Mouse (Mus musculus): Measurements from ENCODE around the gene Spire2. TPM values are rescaled to one million over a fixed set of nuclear protein-coding genes. Genes with fewer than 3 reads are reported as not detected.

Gene Spire2
- total and polyA plus RNA-seq, 2 experiments from 2014 or later: 25.4 to 34.0 TPM

DNA sequence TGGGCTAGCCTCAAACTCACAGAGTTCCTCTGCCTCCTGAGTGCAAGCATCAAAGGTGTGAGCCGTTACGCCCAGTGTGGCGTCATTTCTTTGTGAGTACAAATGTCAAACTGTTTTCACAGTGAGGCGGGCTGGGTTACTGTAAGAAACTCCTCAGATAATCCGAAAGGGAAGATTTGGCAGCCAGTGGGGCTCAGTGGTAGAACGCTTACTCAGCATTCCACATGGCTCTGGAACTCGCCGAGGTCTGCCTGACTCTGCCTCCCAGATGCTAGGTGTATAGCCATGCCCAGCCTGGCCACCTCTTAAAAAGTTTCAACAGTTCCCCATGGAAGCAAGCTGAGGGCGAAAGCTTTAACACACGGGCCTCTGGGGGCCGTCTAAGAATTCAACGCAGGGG lies 19.6 kb downstream of the Spire2 start:
- H3K27me3 ChIP-seq (ENCODE audit: insufficient read depth, low read length): no peaks in the 10 kb centered on the region
- H3K27ac ChIP-seq: no peak overlapping the region
- no peaks in the 10 kb centered on the region for H3K9me3 ChIP-seq (ENCODE audit: low read length)
- H3K4me1 ChIP-seq (ENCODE audit: insufficient read depth, low read length): no peaks in the 10 kb centered on the region
- TF ChIP-seq CTCF (IDR thresholded peaks at IDR 0.05; ENCODE audit: low read depth): no peak
- peaks cover 5% of the 10 kb centered on the region; the same call in 1 of the 2 replicates for H3K36me3 ChIP-seq (ENCODE audit: insufficient read depth, low read length)
- ATAC-seq: no peak
- no peak overlapping the region for H3K9ac ChIP-seq (replicated peaks; ENCODE audit: low read length)
- no peak for DNase-seq (ENCODE audit: low spot score)
- no peak overlapping the region for H3K4me2 ChIP-seq (ENCODE audit: low read depth, low read length)
- 80% methylated on average over 12 of the region's 12 CpGs for WGBS
- H3K4me3 ChIP-seq (ENCODE audit: low read length): no peak overlapping the region

DNA sequence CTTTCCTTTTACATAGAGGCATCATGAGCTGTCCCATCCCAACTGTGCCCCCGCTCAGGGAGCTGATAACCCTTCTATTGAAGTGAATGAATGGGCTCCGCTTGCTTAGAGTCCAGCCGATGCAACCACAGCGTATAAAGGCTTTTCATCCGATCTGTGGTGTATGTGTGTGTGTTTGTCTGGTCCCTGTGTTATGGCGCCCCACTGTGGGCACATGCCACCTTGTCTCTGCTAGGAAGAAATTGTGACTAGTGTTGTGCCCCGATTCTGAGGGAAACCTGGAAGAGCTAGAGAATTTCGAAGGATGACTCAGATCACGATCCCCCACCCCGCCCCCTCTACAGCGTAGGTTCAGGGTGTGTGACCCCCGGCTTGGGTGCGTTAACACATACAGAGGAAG lies 20.3 kb downstream of the Spire2 start:
- no peak overlapping the region for H3K9ac ChIP-seq (replicated peaks; ENCODE audit: low read length)
- H3K36me3 ChIP-seq (ENCODE audit: insufficient read depth, low read length): peaks cover 3% of the 10 kb centered on the region; the same call in 1 of the 2 replicates
- peak; percentile 75 for DNase-seq (ENCODE audit: low spot score)
- TF ChIP-seq CTCF (IDR thresholded peaks at IDR 0.05; ENCODE audit: low read depth): peak; percentile 75
- no peaks in the 10 kb centered on the region for H3K27me3 ChIP-seq (ENCODE audit: insufficient read depth, low read length)
- ATAC-seq: peak; percentile 64
- no peaks in the 10 kb centered on the region for H3K9me3 ChIP-seq (ENCODE audit: low read length)
- 52% methylated on average over 13 of the region's 13 CpGs for WGBS
- H3K4me1 ChIP-seq (ENCODE audit: insufficient read depth, low read length): no peaks in the 10 kb centered on the region
- H3K4me3 ChIP-seq (ENCODE audit: low read length): no peak overlapping the region
- no peak overlapping the region for H3K27ac ChIP-seq
- H3K4me2 ChIP-seq (ENCODE audit: low read depth, low read length): no peak overlapping the region

DNA sequence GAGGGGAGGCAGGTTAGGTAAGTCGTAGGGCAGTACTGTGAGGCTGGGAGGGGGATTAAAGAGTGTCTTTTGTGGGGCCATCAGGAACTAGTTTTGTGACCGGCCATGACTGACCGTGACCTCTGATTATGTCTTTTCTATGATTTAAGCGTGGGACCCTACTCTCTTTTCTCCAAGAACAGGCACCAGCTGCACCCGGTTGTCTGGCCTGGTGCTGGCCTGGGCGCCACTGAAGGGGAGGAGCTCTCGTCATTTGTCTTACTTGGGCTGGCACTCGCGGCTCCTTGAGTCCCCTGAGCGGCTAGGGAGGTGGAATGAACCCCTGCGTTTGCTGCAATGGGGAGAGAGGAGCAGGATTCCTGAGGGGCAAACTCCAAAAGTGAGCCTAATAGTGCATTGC lies 20.7 kb downstream of the Spire2 start:
- WGBS: 39% methylated on average over 11 of the region's 11 CpGs
- ATAC-seq (no peak), DNase-seq (ENCODE audit: low spot score) (no peak)
- H3K9me3 ChIP-seq (ENCODE audit: low read length): no peaks in the 10 kb centered on the region
- H3K9ac ChIP-seq (replicated peaks; ENCODE audit: low read length): no peak overlapping the region
- no peaks in the 10 kb centered on the region for H3K4me1 ChIP-seq (ENCODE audit: insufficient read depth, low read length)
- H3K36me3 ChIP-seq (ENCODE audit: insufficient read depth, low read length): no peaks in the 10 kb centered on the region
- no peak overlapping the region for H3K4me2 ChIP-seq (ENCODE audit: low read depth, low read length)
- no peak overlapping the region for H3K27ac ChIP-seq
- H3K4me3 ChIP-seq (ENCODE audit: low read length): no peak overlapping the region
- TF ChIP-seq CTCF (IDR thresholded peaks at IDR 0.05; ENCODE audit: low read depth): no peak
- no peaks in the 10 kb centered on the region for H3K27me3 ChIP-seq (ENCODE audit: insufficient read depth, low read length)

DNA sequence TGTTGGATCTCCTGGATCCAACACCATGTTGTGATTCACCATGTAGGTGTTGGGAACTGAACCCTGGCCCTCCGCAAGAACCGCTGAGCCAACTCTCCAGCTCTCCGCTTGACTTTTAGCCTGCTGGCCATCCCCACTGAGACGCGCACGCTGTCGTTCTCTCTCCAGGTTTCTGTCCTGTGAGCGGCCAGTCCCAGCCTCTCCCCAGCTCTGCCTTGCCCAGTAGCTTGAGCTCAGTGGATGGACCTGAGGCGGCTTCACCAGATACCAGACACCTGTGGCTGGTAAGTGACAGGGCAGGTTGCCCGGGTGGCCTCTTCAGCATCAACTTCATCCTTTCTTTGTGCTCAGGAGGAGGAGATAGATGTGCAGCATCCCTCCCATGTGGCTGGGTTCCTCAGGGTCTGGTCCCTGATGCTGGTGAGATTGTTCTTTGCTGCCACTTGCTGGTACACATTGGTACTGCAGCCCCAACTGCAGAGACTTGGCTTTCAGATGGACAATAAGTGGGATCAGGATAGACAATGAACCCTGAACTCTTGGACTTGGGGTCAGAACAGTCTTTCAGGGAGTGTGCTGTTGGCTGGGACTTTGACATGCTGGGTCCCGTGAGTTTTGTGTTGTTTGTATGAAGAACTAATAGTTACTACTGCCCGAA lies 28.7 kb downstream of the Spire2 start:
- H3K9me3 ChIP-seq (ENCODE audit: low read length): no peaks in the 10 kb centered on the region
- peaks cover 9% of the 10 kb centered on the region; the same call in 1 of the 2 replicates for H3K36me3 ChIP-seq (ENCODE audit: insufficient read depth, low read length)
- no peaks in the 10 kb centered on the region for H3K4me1 ChIP-seq (ENCODE audit: insufficient read depth, low read length)
- H3K27ac ChIP-seq: peak overlapping the region; percentile 48; the same call in 1 of the 2 replicates
- H3K27me3 ChIP-seq (ENCODE audit: insufficient read depth, low read length): no peaks in the 10 kb centered on the region
- H3K4me3 ChIP-seq (ENCODE audit: low read length): no peak overlapping the region
- TF ChIP-seq CTCF (IDR thresholded peaks at IDR 0.05; ENCODE audit: low read depth): peak; percentile 96
- DNase-seq (ENCODE audit: low spot score): peak; percentile 86
- no peak overlapping the region for H3K4me2 ChIP-seq (ENCODE audit: low read depth, low read length)
- 33% methylated on average over 12 of the region's 12 CpGs for WGBS
- H3K9ac ChIP-seq (replicated peaks; ENCODE audit: low read length): no peak overlapping the region
- ATAC-seq: peak; percentile 75

DNA sequence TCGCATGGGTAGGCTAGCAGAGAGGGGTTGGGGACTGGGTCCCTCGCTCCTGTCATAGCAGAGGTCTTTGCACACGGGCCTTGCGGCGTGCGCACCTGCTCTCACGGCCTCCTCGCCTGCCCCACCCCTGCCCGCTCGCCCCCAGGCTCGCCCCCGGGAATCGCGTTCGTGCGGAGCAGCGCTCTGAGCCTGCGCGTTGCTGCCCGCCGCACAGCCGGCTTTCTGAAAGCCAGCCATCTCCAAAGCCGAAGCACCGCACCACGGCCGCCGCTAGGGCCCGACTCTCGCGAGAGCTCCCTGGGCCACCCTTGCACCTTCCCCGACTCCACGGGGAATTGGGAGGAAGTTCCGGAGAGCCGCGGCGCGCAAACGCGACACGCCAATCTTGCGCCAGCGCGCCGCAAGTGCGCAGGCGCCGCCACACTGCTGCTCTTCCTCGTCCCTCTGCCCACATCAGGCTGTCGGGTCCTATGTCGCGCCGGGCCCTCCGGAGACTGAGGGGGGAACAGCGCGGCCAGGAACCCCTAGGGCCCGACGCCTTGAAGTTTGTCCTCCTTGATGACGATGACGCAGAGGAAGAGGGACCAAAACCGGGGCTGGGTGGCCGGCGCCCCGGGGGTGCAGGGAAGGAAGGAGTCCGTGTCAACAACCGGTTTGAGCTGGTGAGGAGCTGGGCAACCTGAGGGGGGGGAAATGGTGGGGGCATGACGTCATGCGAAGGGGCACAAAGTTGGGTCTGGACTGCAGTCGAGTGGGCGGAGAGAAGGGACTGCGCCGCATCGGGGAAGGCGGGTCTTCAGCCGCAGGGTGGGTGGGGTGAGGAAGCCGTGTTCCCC lies 41.1 kb downstream of the Spire2 start, which contains the start of gene Tcf25:
Gene Tcf25 (plus strand): TSS at position 351 of the 836 bp plus-strand sequence.
- peaks cover 21% of the 10 kb centered on the region for H3K4me1 ChIP-seq (ENCODE audit: insufficient read depth, low read length)
- H3K4me2 ChIP-seq (ENCODE audit: low read depth, low read length): peak within 1 kb of the TSS; percentile 74
- H3K36me3 ChIP-seq (ENCODE audit: insufficient read depth, low read length): peaks cover 7% of the 10 kb centered on the region
- peak within 1 kb of the TSS; percentile 98 for H3K27ac ChIP-seq
- H3K9ac ChIP-seq (replicated peaks; ENCODE audit: low read length): peak within 1 kb of the TSS; percentile 86
- peak; percentile 77 for TF ChIP-seq CTCF (IDR thresholded peaks at IDR 0.05; ENCODE audit: low read depth)
- DNase-seq (ENCODE audit: low spot score) (peak; percentile 100), ATAC-seq (peak; percentile 95)
- no peaks in the 10 kb centered on the region for H3K9me3 ChIP-seq (ENCODE audit: low read length)
- H3K27me3 ChIP-seq (ENCODE audit: insufficient read depth, low read length): no peaks in the 10 kb centered on the region
- WGBS: 1% methylated on average over 75 of the region's 75 CpGs
- H3K4me3 ChIP-seq (ENCODE audit: low read length): peak within 1 kb of the TSS; percentile 78

DNA sequence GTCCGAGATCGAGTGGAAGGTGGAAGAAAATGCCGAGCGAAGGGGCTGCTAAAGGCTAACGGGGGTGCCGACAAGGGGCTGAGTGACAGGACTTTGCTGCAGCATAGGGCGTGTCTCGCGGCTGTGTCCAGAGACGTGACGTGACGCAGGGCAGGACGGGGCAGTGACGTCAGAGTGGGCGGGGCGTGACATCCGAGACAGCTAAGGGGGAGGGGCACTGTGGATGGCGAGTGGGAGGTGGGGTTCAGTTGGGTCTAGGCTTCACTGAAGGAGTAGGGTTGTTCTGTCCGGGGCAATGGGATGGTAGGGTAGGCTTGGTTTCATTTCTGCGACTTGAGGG lies 41.7 kb downstream of the Spire2 start:
- Histone ChIP-seq H3K9me3 (ENCODE audit: low read length) (no peaks in the 10 kb centered on the region), H3K27me3 (ENCODE audit: insufficient read depth, low read length) (no peaks in the 10 kb centered on the region), H3K9ac (replicated peaks; ENCODE audit: low read length) (peak overlapping the region; percentile 86), H3K4me3 (ENCODE audit: low read length) (peak overlapping the region; percentile 78), H3K4me1 (ENCODE audit: insufficient read depth, low read length) (peaks cover 21% of the 10 kb centered on the region), H3K27ac (peak overlapping the region; percentile 98), H3K36me3 (ENCODE audit: insufficient read depth, low read length) (peaks cover 6% of the 10 kb centered on the region), H3K4me2 (ENCODE audit: low read depth, low read length) (peak overlapping the region; percentile 74)
- TF ChIP-seq CTCF (IDR thresholded peaks at IDR 0.05; ENCODE audit: low read depth): no peak
- DNase-seq (ENCODE audit: low spot score) (peak; percentile 94), ATAC-seq (peak; percentile 83)
- under 1% methylated on average over 20 of the region's 20 CpGs for WGBS
